ENCODE assay signal across 22 mouse cellular contexts in genomic region chr1:106550580-106550979, GRCm38 (mm10).
DNase-seq lines count a peak whose midpoint lies in the region; ATAC-seq and TF ChIP-seq lines count a peak whose summit lies in the region.
"Had no signal": no experiment of that assay in that cellular context is flagged by ENCODE, and none has a peak within 500 bp of the region (broad histone marks: within the 10 kb centered on the region; RNA-seq: fewer than 3 reads in every experiment).

No protein-coding gene starts in this region.

- H3K4me3 ChIP-seq in kidney, embryonic 15.5 days (replicated peaks) = no peak overlapping the region
- H3K4me3 ChIP-seq in midbrain, postnatal 0 days (ENCODE audit: low read depth, low read length) = no peak overlapping the region
- no peak overlapping the region for H3K4me3 ChIP-seq in midbrain, embryonic 14.5 days (replicated peaks; ENCODE audit: low read depth, low read length)
- H3K4me3 ChIP-seq: embryonic facial prominence, embryonic 12.5 days; erythroblast, embryonic 14.5 days; forebrain, embryonic 13.5 days; heart, embryonic 10.5 days; limb, embryonic 15.5 days; midbrain, embryonic 12.5 days; myocyte had no signal

- H3K9me3 ChIP-seq in kidney, embryonic 15.5 days (replicated peaks) = no peaks in the 10 kb centered on the region
- no peaks in the 10 kb centered on the region for H3K9me3 ChIP-seq in midbrain, postnatal 0 days (ENCODE audit: low read length)
- H3K9me3 ChIP-seq in midbrain, embryonic 14.5 days (ENCODE audit: control insufficient read depth, low read length) = no peaks in the 10 kb centered on the region
- H3K9me3 ChIP-seq: embryonic facial prominence, embryonic 12.5 days; forebrain, embryonic 13.5 days; G1E; heart, embryonic 10.5 days; limb, embryonic 15.5 days; midbrain, embryonic 12.5 days had no signal

- H3K27ac ChIP-seq in kidney, embryonic 15.5 days = peak overlapping the region; percentile 57; the same call in 1 of the 2 replicates
- H3K27ac ChIP-seq in midbrain, postnatal 0 days (ENCODE audit: low read depth, low read length) = no peak overlapping the region
- H3K27ac ChIP-seq in midbrain, embryonic 14.5 days (replicated peaks; ENCODE audit: low read depth, low read length) = no peak overlapping the region
- H3K27ac ChIP-seq: embryonic facial prominence, embryonic 12.5 days; forebrain, embryonic 13.5 days; limb, embryonic 15.5 days; midbrain, embryonic 12.5 days had no signal

- no peak overlapping the region for H3K9ac ChIP-seq in kidney, embryonic 15.5 days
- H3K9ac ChIP-seq in midbrain, postnatal 0 days (replicated peaks; ENCODE audit: low read length, poor library complexity, severe bottlenecking) = no peak overlapping the region
- H3K9ac ChIP-seq in midbrain, embryonic 14.5 days (replicated peaks; ENCODE audit: low read length) = no peak overlapping the region
- H3K9ac ChIP-seq: embryonic facial prominence, embryonic 12.5 days; forebrain, embryonic 13.5 days; limb, embryonic 15.5 days; midbrain, embryonic 12.5 days had no signal

- no peaks in the 10 kb centered on the region for H3K36me3 ChIP-seq in kidney, embryonic 15.5 days
- H3K36me3 ChIP-seq in midbrain, postnatal 0 days (ENCODE audit: insufficient read depth, low read length) = no peaks in the 10 kb centered on the region
- no peaks in the 10 kb centered on the region for H3K36me3 ChIP-seq in midbrain, embryonic 14.5 days (ENCODE audit: control insufficient read depth, insufficient read depth, low read length)
- H3K36me3 ChIP-seq: embryonic facial prominence, embryonic 12.5 days; G1E; heart, embryonic 10.5 days; limb, embryonic 15.5 days; midbrain, embryonic 12.5 days had no signal

- DNase-seq in kidney, adult 11 months = no peak
- DNase-seq in midbrain, postnatal 0 days (ENCODE audit: low spot score) = no peak
- no peak for DNase-seq in midbrain, embryonic 14.5 days
- DNase-seq in ES-CJ7 (ENCODE audit: low read depth, low spot score) = peak; percentile 32
- DNase-seq in right cerebral cortex, postnatal 25 days = no peak
- DNase-seq in ovary, postnatal 36 days (ENCODE audit: low spot score) = no peak
- DNase-seq: adrenal gland, adult 2 months; cerebellum, adult 8-10 months; gastrocnemius, postnatal 25 days; heart, postnatal 10 days; lung, postnatal 4 days; thymus, postnatal 14 days had no signal

- no peaks in the 10 kb centered on the region for H3K27me3 ChIP-seq in kidney, embryonic 15.5 days
- no peaks in the 10 kb centered on the region for H3K27me3 ChIP-seq in midbrain, postnatal 0 days (ENCODE audit: insufficient read depth, low read length)
- no peaks in the 10 kb centered on the region for H3K27me3 ChIP-seq in midbrain, embryonic 14.5 days (ENCODE audit: control insufficient read depth, insufficient read depth, low read length)
- H3K27me3 ChIP-seq: embryonic facial prominence, embryonic 12.5 days; forebrain, embryonic 13.5 days; limb, embryonic 15.5 days; midbrain, embryonic 12.5 days had no signal

- no peak for ATAC-seq in kidney, embryonic 15.5 days (replicated peaks; ENCODE audit: low FRiP score)
- no peak for ATAC-seq in midbrain, postnatal 0 days (ENCODE audit: low FRiP score)
- ATAC-seq in midbrain, embryonic 14.5 days (ENCODE audit: low FRiP score, low TSS enrichment) = no peak
- peak; percentile 67 for ATAC-seq in megakaryocyte-erythroid progenitor cell, adult 5-6 weeks (replicated peaks; ENCODE audit: low FRiP score, low TSS enrichment, poor library complexity, severe bottlenecking)
- ATAC-seq: forebrain, embryonic 13.5 days had no signal

- peaks cover 43% of the 10 kb centered on the region for H3K4me1 ChIP-seq in kidney, embryonic 15.5 days
- H3K4me1 ChIP-seq in midbrain, postnatal 0 days (ENCODE audit: insufficient read depth, low read length) = no peaks in the 10 kb centered on the region
- no peaks in the 10 kb centered on the region for H3K4me1 ChIP-seq in midbrain, embryonic 14.5 days (ENCODE audit: control insufficient read depth, insufficient read depth, low read length)
- H3K4me1 ChIP-seq: forebrain, embryonic 13.5 days had no signal

- 0 out of 2 replicates have a peak, but pooled peaks have one; percentile 5 for TF ChIP-seq CTCF in midbrain, postnatal 0 days (IDR thresholded peaks at IDR 0.05)

- WGBS in kidney, embryonic 15.5 days = 93% methylated on average over 3 of the region's 3 CpGs
- 86% methylated on average over 3 of the region's 3 CpGs for WGBS in midbrain, postnatal 0 days
- 95% methylated on average over 3 of the region's 3 CpGs for WGBS in midbrain, embryonic 14.5 days

- H3K4me2 ChIP-seq in kidney, embryonic 15.5 days = no peak overlapping the region
- H3K4me2 ChIP-seq in midbrain, postnatal 0 days (ENCODE audit: low read depth, low read length, poor library complexity, severe bottlenecking) = no peak overlapping the region
- H3K4me2 ChIP-seq in midbrain, embryonic 14.5 days (ENCODE audit: low read length) = no peak overlapping the region
- H3K4me2 ChIP-seq: embryonic facial prominence, embryonic 12.5 days; forebrain, embryonic 13.5 days; limb, embryonic 15.5 days; midbrain, embryonic 12.5 days had no signal
